Mouse (Mus musculus): ENCODE data around the gene Afap1. TPM values are rescaled to one million over a fixed set of nuclear protein-coding genes. Genes with fewer than 3 reads are reported as not detected.

Afap1 gene
- 18.9 TPM for total RNA-seq (2023)

DNA sequence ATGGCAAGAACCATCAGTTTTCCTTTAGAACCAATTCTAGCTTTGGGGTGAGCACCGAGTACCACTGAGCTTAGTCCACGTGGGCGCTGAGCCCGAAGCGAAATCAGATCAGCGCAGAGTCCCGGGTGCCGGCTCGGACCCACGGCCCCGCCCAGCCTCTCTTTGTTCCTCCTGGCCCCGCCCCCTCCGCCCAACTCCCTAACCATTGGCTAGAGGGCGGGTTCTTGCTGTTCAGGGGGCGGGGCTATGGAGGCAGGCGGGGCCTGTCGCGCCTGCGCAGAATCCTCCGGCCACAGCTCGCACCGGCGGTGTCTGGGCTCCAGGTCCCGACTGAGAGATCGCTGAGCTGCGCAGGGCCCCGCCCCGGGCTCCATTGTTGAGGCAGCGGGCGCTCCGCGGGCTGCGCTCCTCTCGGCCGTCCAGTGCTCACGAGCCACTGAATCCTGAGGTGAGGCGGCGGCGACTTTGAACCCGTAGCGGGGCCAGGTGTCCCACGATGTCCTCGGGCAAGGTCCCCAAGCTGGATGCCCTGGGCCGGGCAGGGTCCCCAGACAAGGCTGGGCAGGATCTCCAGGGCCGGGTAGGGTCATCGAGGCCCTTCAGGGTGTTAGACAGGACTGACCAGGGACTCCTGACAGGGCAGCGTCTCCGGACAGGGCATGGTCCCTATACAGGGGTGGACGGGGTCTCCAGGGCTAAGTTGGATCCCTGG, at the start of gene Afap1:
Gene Afap1, plus strand, starts transcription at position 227 of the 712 bp plus-strand sequence.

Other genes with a start within 250 kb of the Afap1 start
- not detected for gene Htra3, start 213.5 kb upstream of the Afap1 start, total RNA-seq (2023)
- 5.3 TPM for gene Sh3tc1, start 153.3 kb upstream of the Afap1 start, total RNA-seq (2023)
- 5.0 TPM for gene Ablim2, start 135.4 kb upstream of the Afap1 start, total RNA-seq (2023)

All from CD4-positive naive resting alpha-beta T cell, adult 76 days (primary cell).